Mouse (Mus musculus) midbrain, embryonic 13.5 days (tissue): ENCODE measurements around the gene Apod. TPM values are rescaled to one million over a fixed set of nuclear protein-coding genes. Genes with fewer than 3 reads are reported as not detected.

Experiments used
- ATAC-seq: fragments of 200-750 bp; cut with Nextera tagmentation; 2 replicates; pipeline ENCODE4 v1.8.0; 2017; ENCODE audit warnings: mild to moderate bottlenecking, moderate TSS enrichment, moderate library complexity
- H3K27ac ChIP-seq: fragments of 300-500 bp; sonication (generic); 2 replicates; pipeline ENCODE4 v1.5.1; 2015; ENCODE audit warnings: inconsistent platforms, mild to moderate bottlenecking, moderate library complexity
- H3K27me3 ChIP-seq: fragments of 300-500 bp; sonication (generic); 2 replicates; pipeline ENCODE4 v1.6.1; 2015; ENCODE audit warnings: mild to moderate bottlenecking, inconsistent platforms
- H3K36me3 ChIP-seq: fragments of 300-500 bp; sonication (generic); 2 replicates; pipeline ENCODE4 v1.6.1; 2015; ENCODE audit warnings: mild to moderate bottlenecking, inconsistent platforms
- H3K4me1 ChIP-seq: fragments of 300-500 bp; sonication (generic); replicated peaks from 2 replicates; pipeline ENCODE4 v1.6.1; 2015; ENCODE audit warnings: inconsistent platforms
- H3K4me2 ChIP-seq: fragments of 300-500 bp; sonication (generic); replicated peaks from 2 replicates; pipeline ENCODE4 v1.6.1; 2015; ENCODE audit warnings: moderate library complexity, mild to moderate bottlenecking, inconsistent platforms
- H3K4me3 ChIP-seq: fragments of 300-500 bp; sonication (generic); replicated peaks from 2 replicates; pipeline ENCODE4 v1.5.1; 2015; ENCODE audit warnings: mild to moderate bottlenecking, inconsistent platforms
- H3K9ac ChIP-seq: fragments of 300-500 bp; sonication (generic); replicated peaks from 2 replicates; pipeline ENCODE4 v1.6.1; 2015; ENCODE audit warnings: mild to moderate bottlenecking, inconsistent platforms
- H3K9me3 ChIP-seq: fragments of 300-500 bp; sonication (generic); 2 replicates; pipeline ENCODE4 v1.6.1; 2016; ENCODE audit warnings: mild to moderate bottlenecking, inconsistent platforms
- WGBS: fragments of 180-500 bp; shearing (Covaris S2); methylation state at CpG from one replicate; pipeline ENCODE4 v1.1.7; 2015; 5-methylcytosine and 5-hydroxymethylcytosine counted together
- microRNA-seq: library from miRNA; unstranded; fragments of <30 nt; microRNA quantifications from one replicate; pipeline ENCODE4, GENCODE M21; 2016
- polyA plus RNA-seq: library from polyadenylated mRNA; unstranded; fragments of >200 nt; fragmentation: Nextera tagmentation; extraction: Ambion mirVana; gene quantifications from 2 replicates; pipeline ENCODE4 v1.2.1, GENCODE M21; 2015

The Apod gene
- polyA plus RNA-seq, 1 experiment from 2014 or later: 65.5 TPM

DNA sequence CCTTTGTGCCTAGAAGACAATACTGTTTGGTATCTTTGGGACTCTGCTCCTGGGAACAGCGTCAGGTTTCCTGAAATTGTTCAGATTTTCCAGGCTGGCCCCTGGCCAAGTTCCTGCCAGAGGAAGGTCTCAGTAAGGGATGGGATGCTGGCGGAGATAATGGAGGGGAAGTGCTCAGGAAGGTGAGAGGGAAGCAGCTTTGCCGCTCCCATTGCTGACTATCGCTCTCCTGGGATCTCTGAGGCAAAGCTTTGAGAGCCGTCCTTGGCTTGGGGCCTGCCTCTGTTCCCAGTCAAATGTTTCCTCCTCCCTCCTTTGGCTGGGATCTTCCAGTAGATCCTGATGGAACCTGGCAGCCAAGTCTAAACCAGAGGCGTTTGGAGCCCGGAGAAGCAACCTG, 38.1 kb downstream of the Apod start:
- no peak overlapping the region for H3K27ac ChIP-seq
- H3K9ac ChIP-seq: no peak overlapping the region
- 84% methylated on average over 7 of the region's 7 CpGs for WGBS
- peaks cover 24% of the 10 kb centered on the region for H3K4me1 ChIP-seq
- no peaks in the 10 kb centered on the region for H3K27me3 ChIP-seq
- ATAC-seq: no peak
- no peak overlapping the region for H3K4me2 ChIP-seq
- H3K4me3 ChIP-seq: no peak overlapping the region
- H3K9me3 ChIP-seq: no peaks in the 10 kb centered on the region
- H3K36me3 ChIP-seq: no peaks in the 10 kb centered on the region

DNA sequence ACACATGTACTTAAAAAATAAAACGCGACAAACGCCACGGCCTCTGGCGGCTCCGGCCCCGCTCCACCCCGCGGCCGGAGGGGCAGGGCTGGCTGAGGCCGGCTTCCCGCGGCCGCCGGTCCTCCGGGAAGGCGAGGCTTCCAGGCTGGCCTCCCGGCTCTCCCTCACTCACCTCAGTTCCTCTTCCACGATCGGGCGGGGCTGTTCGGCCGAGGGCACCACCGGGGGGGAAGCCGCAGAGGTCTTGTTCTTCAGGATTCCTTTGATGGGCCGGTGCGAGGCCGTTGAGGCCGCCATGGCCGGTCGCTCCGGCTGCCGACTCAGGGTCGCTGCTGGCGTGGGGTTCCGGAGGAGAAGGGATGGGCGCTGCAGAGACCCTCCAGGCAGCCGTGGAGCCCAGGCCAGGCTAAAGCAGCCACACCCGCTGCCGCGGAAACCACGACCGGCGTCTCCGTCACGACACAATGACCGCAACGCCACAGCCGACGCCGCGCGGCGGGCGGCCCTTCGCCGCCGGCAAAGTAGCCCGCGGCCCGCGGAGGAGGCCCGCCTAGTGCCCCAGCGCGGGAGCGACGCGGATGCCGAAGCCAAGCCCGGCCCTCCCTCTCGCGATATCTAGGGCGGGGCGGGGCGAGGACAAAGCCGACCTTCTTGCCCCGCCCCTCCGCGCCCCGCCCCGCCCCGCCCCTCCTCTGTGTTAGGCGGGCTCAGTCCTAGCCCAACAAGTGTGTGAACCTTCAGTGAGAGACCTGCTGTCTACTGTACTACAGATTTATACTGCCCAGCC, 39.7 kb downstream of the Apod start, which contains the start of gene Ppp1r2:
Ppp1r2 (minus strand) TSS at position 604 of the 787 bp plus-strand sequence.
- Histone ChIP-seq H3K9me3 (no peaks in the 10 kb centered on the region), H3K36me3 (no peaks in the 10 kb centered on the region), H3K27me3 (no peaks in the 10 kb centered on the region), H3K27ac (peak within 1 kb of the TSS; percentile 89), H3K9ac (peak within 1 kb of the TSS; percentile 96), H3K4me2 (peak within 1 kb of the TSS; percentile 75), H3K4me1 (peaks cover 28% of the 10 kb centered on the region), H3K4me3 (peak within 1 kb of the TSS; percentile 93)
- under 1% methylated on average over 79 of the region's 83 CpGs for WGBS
- peak; percentile 97 for ATAC-seq

DNA sequence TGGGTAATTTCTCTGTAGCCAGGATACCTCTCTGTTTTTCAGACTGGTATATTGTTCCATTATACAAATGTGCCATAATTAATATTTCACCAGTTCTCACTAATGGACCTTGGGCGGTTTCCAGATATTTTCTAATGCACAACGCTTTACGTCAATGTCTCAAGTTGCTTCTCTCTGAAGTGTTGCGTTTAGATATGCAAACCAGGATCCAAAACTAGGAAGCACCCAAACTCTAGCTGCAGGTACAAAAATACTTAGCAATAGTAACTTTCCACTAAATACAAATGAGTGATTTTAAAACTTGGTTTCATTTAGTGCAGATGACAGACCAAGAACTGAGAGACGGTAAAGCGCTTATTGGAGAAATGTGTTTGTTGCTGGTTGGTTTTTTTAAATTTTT, 40.5 kb downstream of the Apod start:
- Histone ChIP-seq H3K36me3 (no peaks in the 10 kb centered on the region), H3K27ac (peak overlapping the region; percentile 89; the same call in 1 of the 2 replicates), H3K27me3 (no peaks in the 10 kb centered on the region), H3K9me3 (no peaks in the 10 kb centered on the region), H3K4me1 (peaks cover 33% of the 10 kb centered on the region), H3K9ac (peak overlapping the region; percentile 96), H3K4me3 (peak overlapping the region; percentile 93), H3K4me2 (peak overlapping the region; percentile 75)
- ATAC-seq: no peak
- WGBS: 9% methylated on average over 6 of the region's 6 CpGs

DNA sequence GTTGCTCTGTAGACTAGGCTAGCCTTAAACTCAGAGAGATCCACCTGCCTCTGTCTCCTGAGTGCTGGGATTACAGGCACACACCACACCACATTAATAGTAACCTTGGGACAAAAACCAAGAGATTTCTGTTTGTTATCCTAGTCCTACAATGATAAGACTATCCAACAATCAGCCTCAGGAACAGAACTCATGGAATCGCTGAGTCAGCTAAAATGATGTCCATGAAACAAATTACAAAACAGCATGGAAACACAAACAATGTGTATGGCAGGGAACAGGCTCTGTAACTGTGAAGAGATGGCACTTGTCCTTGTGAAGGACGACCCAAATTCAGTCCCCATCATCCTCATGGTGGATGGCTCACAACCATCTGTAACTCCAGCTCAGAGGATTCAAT, 47.9 kb downstream of the Apod start:
- no peak overlapping the region for H3K4me3 ChIP-seq
- no peak for ATAC-seq
- 94% methylated on average over 2 of the region's 2 CpGs for WGBS
- H3K4me2 ChIP-seq: no peak overlapping the region
- no peaks in the 10 kb centered on the region for H3K9me3 ChIP-seq
- no peaks in the 10 kb centered on the region for H3K27me3 ChIP-seq
- H3K9ac ChIP-seq: no peak overlapping the region
- no peak overlapping the region for H3K27ac ChIP-seq
- H3K4me1 ChIP-seq: peaks cover 11% of the 10 kb centered on the region
- H3K36me3 ChIP-seq: peaks cover 6% of the 10 kb centered on the region; the same call in 1 of the 2 replicates

DNA sequence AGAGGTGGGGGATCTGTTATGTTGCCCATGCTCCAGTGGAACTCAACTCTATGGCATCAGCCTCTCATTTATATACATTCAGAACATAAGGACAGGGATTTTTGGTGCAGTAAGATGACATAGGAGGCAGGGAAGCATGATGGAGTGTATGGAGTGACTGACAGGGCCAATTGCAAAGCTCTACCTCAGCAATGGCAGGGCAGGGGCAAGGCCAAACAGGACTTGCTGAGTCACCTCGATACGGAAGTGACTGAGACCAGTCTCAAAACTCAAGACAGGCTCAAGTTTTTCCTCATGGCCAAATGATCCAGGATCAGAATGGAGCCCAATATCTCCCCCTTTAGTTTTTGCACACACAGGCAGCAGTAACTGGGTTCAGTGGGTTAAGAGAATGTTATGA, 58.5 kb downstream of the Apod start:
- Histone ChIP-seq H3K36me3 (peaks cover 53% of the 10 kb centered on the region), H3K9me3 (no peaks in the 10 kb centered on the region), H3K27ac (no peak overlapping the region), H3K4me1 (no peaks in the 10 kb centered on the region), H3K9ac (no peak overlapping the region), H3K4me2 (no peak overlapping the region), H3K27me3 (no peaks in the 10 kb centered on the region), H3K4me3 (no peak overlapping the region)
- no peak for ATAC-seq
- WGBS: 89% methylated on average over 2 of the region's 2 CpGs

DNA sequence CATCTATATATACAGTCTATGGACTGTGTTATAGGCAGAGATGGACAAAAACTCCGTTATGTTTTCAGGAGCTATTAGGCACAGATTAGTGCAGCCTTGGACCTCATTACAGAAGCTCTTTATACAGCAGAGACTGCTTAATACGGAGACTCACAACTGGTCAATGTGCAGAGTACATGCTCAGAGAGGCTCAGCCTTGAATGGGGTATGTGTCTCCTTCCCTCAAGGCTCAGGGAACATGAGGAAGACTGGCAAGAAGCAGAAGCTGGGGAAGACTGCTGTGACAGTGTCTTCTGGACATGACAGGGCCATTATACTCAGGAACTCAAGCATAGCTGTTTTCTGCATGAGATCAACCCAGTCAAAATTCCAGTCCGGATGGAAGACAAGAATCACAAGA, 58.9 kb downstream of the Apod start:
- no peak overlapping the region for H3K9ac ChIP-seq
- no peak for ATAC-seq
- H3K27ac ChIP-seq: no peak overlapping the region
- H3K27me3 ChIP-seq: no peaks in the 10 kb centered on the region
- peaks cover 52% of the 10 kb centered on the region for H3K36me3 ChIP-seq
- WGBS: 68% methylated on average over 3 of the region's 3 CpGs
- no peak overlapping the region for H3K4me3 ChIP-seq
- H3K9me3 ChIP-seq: no peaks in the 10 kb centered on the region
- no peaks in the 10 kb centered on the region for H3K4me1 ChIP-seq
- no peak overlapping the region for H3K4me2 ChIP-seq

DNA sequence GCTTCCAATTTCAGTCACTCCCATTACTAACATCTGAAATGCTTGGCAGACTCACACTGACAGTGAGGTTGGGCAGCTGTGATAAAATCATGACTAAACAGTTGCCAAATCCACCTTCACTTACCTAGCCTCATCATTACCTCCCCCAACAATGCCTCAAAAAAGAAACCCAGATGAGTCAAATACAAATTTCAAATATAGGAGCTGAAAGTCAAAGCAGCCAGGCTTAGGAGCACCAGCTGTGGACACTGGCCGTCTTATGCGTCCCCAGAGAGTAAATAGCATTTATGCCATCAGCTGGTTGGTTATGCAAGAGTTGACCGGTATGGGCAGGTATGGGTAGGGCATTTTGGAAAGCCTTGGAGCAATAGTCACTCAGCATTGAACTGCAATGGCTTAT, 65.2 kb downstream of the Apod start:
- Histone ChIP-seq H3K27ac (no peak overlapping the region), H3K4me1 (no peaks in the 10 kb centered on the region), H3K4me2 (no peak overlapping the region), H3K9me3 (no peaks in the 10 kb centered on the region), H3K4me3 (no peak overlapping the region), H3K9ac (no peak overlapping the region), H3K36me3 (peaks cover 12% of the 10 kb centered on the region), H3K27me3 (no peaks in the 10 kb centered on the region)
- 81% methylated on average over 3 of the region's 3 CpGs for WGBS
- ATAC-seq: no peak

DNA sequence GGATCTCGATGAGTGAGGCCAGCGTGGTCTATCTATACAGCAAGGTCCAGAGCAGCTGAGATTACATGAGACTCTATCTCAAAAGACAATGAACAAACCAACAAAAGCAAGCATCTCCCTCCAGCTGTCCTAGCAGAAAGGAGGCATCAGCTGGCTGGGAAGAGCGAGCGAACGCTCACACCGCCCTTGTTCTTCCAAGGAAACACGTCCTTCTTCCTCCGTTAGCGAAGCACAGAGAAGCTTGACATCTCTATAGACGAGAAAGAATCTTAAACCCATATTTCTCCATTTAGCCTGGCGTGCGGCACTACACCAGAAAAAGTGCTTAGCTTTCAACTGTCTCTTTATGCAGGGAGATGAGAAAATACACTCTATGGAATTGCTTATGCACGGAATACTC, 65.9 kb downstream of the Apod start:
- WGBS: 89% methylated on average over 13 of the region's 13 CpGs
- no peak overlapping the region for H3K9ac ChIP-seq
- H3K36me3 ChIP-seq: peaks cover 12% of the 10 kb centered on the region
- no peaks in the 10 kb centered on the region for H3K27me3 ChIP-seq
- ATAC-seq: no peak
- H3K27ac ChIP-seq: no peak overlapping the region
- no peaks in the 10 kb centered on the region for H3K4me1 ChIP-seq
- H3K4me2 ChIP-seq: no peak overlapping the region
- no peaks in the 10 kb centered on the region for H3K9me3 ChIP-seq
- H3K4me3 ChIP-seq: no peak overlapping the region

DNA sequence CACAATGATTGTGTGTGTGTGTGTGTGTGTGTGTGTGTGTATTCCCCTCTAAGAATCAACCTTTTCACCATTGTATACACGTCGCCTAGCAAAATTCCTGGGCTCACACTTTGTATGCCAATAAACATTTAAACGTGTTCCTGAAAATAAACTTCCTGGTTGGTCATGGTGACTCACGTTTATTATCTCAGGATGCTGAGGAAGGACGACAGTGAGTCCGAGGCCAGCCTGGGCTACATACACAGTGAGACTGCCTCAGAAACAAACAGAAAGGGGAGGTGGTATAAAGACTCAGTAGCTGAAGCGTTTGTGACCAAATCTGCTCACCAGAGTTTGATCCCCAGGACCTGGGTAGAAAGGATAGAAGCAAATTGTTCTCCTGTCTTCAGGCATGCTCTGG, 67.2 kb downstream of the Apod start:
- no peak overlapping the region for H3K4me2 ChIP-seq
- no peak overlapping the region for H3K27ac ChIP-seq
- H3K4me3 ChIP-seq: no peak overlapping the region
- ATAC-seq: no peak
- no peaks in the 10 kb centered on the region for H3K4me1 ChIP-seq
- H3K36me3 ChIP-seq: peaks cover 6% of the 10 kb centered on the region; the same call in 1 of the 2 replicates
- H3K27me3 ChIP-seq: no peaks in the 10 kb centered on the region
- H3K9me3 ChIP-seq: no peaks in the 10 kb centered on the region
- WGBS: 90% methylated on average over 7 of the region's 7 CpGs
- no peak overlapping the region for H3K9ac ChIP-seq

Small RNA genes lying within 50 kb of the gene (microRNA-seq; reads per million reads assigned to microRNA genes)
- not detected for gene Gm27415

Other genes starting within 250 kb of the Apod start
- gene Xxylt1, start 233.4 kb downstream of the Apod start, polyA plus RNA-seq: 8.5 and 8.8 TPM in 2 replicates
- 12.9 and 13.2 TPM in 2 replicates for gene Acap2, start 113.6 kb downstream of the Apod start, polyA plus RNA-seq
- gene Ppp1r2, start 39.5 kb downstream of the Apod start, polyA plus RNA-seq: 95.4 and 98.6 TPM in 2 replicates
- 67.7 and 68.7 TPM in 2 replicates for gene Bdh1, start 107.5 kb upstream of the Apod start, polyA plus RNA-seq